Mouse (Mus musculus): Measurements from ENCODE around the gene Dusp18.
A peak's percentile ranks its signal among the peaks of the same experiment; 100 is the strongest.

Dusp18 gene

GRCm38 (mm10) chr11:3930019-3930418, 35.0 kb downstream of the Dusp18 start:
- DNase-seq (ENCODE audit: low spot score in 2 of 2) = no peak

GRCm38 (mm10) chr11:3930931-3931330, 35.9 kb downstream of the Dusp18 start:
- DNase-seq (ENCODE audit: low spot score in 2 of 2) = no peak

- DNase-seq (ENCODE audit: low spot score in 2 of 2) = peak; percentile 48 to 52
Measured at GRCm38 (mm10) chr11:3931511-3932211, 36.6 kb downstream of the Dusp18 start, which contains the start of gene Tcn2. Tcn2 (minus strand) TSS chr11:3932159.

- no peak for DNase-seq (ENCODE audit: low spot score in 2 of 2)
Measured at GRCm38 (mm10) chr11:3933756-3934285, 38.8 kb downstream of the Dusp18 start.

- no peak for DNase-seq (ENCODE audit: low spot score in 2 of 2)
Measured at GRCm38 (mm10) chr11:3935135-3935534, 40.1 kb downstream of the Dusp18 start.

- no peak for DNase-seq (ENCODE audit: low spot score in 2 of 2)
Measured at GRCm38 (mm10) chr11:3936318-3936717, 41.3 kb downstream of the Dusp18 start.

GRCm38 (mm10) chr11:3937321-3937874, 42.4 kb downstream of the Dusp18 start:
- no peak for DNase-seq (ENCODE audit: low spot score in 2 of 2)

- DNase-seq (ENCODE audit: low spot score in 2 of 2) = no peak
Measured at GRCm38 (mm10) chr11:3941371-3941770, 46.3 kb downstream of the Dusp18 start.

GRCm38 (mm10) chr11:3946386-3946785, 51.3 kb downstream of the Dusp18 start:
- DNase-seq (ENCODE audit: low spot score in 2 of 2) = no peak
